Mouse (Mus musculus) ES-E14 (cell line): ENCODE data around the gene Tab2. TPM values are rescaled to one million over a fixed set of nuclear protein-coding genes. Genes with fewer than 3 reads are reported as not detected.

Experiments
- DNase-seq: peaks from one replicate; pipeline ENCODE4 v3.0.0-alpha.2; 2013; ENCODE audit warnings: low read depth, low spot score
- H3K27ac ChIP-seq: 2 replicates; pipeline ENCODE4 v1.5.1; 2012; ENCODE audit warnings: low read depth, mild to moderate bottlenecking, low read length, moderate library complexity, mixed read lengths; ENCODE audit not compliant: poor library complexity, insufficient read depth, severe bottlenecking
- H3K36me3 ChIP-seq: 2 replicates; pipeline ENCODE4 v1.6.1; 2012; ENCODE audit warnings: mild to moderate bottlenecking, low read length, moderate library complexity, mixed read lengths; ENCODE audit not compliant: control insufficient read depth, poor library complexity, insufficient read depth, severe bottlenecking
- H3K4me1 ChIP-seq, 2 experiments: fragments of 150-350 bp in 1 of 2; sonication (generic) in 1 of 2; 2 replicates each; pipeline ENCODE4 v1.6.1; 2012; ENCODE audit warnings: low read length in 2 of 2, mild to moderate bottlenecking in 1 of 2, mixed read lengths in 1 of 2; ENCODE audit not compliant: control insufficient read depth in 2 of 2, insufficient read depth in 2 of 2, poor library complexity in 1 of 2
- H3K4me3 ChIP-seq, 2 experiments: fragments of 150-350 bp in 1 of 2; sonication (generic) in 1 of 2; 2 replicates each; pipeline ENCODE4 v1.5.1; 2012; ENCODE audit warnings: low read length in 2 of 2, low read depth in 1 of 2, mild to moderate bottlenecking in 1 of 2, mixed read lengths in 1 of 2; ENCODE audit not compliant: insufficient read depth in 1 of 2, poor library complexity in 1 of 2, severe bottlenecking in 1 of 2
- H3K9ac ChIP-seq: 2 replicates; pipeline ENCODE4 v1.6.1; 2012; ENCODE audit warnings: low read depth, mild to moderate bottlenecking, low read length, mixed read lengths; ENCODE audit not compliant: poor library complexity, insufficient read depth, severe bottlenecking
- H3K9me3 ChIP-seq: fragments of 150-350 bp; sonication (generic); 2 replicates; pipeline ENCODE4 v1.6.1; 2012; ENCODE audit warnings: low read depth, mild to moderate bottlenecking, low read length; ENCODE audit not compliant: control insufficient read depth, insufficient read depth
- CHD2 ChIP-seq: IDR thresholded peaks from 2 replicates; pipeline ENCODE4 v1.6.1; 2014; ENCODE audit warnings: mild to moderate bottlenecking, low read depth, low read length, inconsistent platforms
- HCFC1 ChIP-seq: IDR thresholded peaks from 2 replicates; pipeline ENCODE4 v1.6.1; 2012; ENCODE audit warnings: low read length, inconsistent platforms, borderline replicate concordance; ENCODE audit not compliant: insufficient read depth
- MAFK ChIP-seq: IDR thresholded peaks from 2 replicates; pipeline ENCODE4 v1.6.1; 2014; ENCODE audit warnings: mild to moderate bottlenecking, low read depth, low read length, inconsistent platforms; ENCODE audit not compliant: insufficient read depth
- ZC3H11A ChIP-seq: IDR thresholded peaks from 2 replicates; pipeline ENCODE4 v1.6.1; 2012; ENCODE audit warnings: low read depth, mild to moderate bottlenecking, inconsistent platforms, low read length, borderline replicate concordance
- ZNF384 ChIP-seq: IDR thresholded peaks from 2 replicates; pipeline ENCODE4 v1.6.1; 2012; ENCODE audit warnings: low read depth, low read length, inconsistent platforms
- in situ Hi-C, 2 experiments: fragments of 600-800 bp; cut with MboI; formaldehyde crosslinking; loops; one replicate each; pipeline ENCODE4 v1.15.1; 2025; ENCODE audit warnings: low sequenced_read_pairs in 2 of 2, inconsistent platforms in 1 of 2; ENCODE audit not compliant: unreplicated experiment in 2 of 2
- total RNA-seq: library from RNA; depleted of rRNA; stranded (reverse); fragments of 300-350 nt; gene quantifications from 2 replicates; pipeline ENCODE4 v1.2.3, GENCODE M21; 2012

The Tab2 gene
- total RNA-seq, 1 experiment: 47.0 TPM

DNA sequence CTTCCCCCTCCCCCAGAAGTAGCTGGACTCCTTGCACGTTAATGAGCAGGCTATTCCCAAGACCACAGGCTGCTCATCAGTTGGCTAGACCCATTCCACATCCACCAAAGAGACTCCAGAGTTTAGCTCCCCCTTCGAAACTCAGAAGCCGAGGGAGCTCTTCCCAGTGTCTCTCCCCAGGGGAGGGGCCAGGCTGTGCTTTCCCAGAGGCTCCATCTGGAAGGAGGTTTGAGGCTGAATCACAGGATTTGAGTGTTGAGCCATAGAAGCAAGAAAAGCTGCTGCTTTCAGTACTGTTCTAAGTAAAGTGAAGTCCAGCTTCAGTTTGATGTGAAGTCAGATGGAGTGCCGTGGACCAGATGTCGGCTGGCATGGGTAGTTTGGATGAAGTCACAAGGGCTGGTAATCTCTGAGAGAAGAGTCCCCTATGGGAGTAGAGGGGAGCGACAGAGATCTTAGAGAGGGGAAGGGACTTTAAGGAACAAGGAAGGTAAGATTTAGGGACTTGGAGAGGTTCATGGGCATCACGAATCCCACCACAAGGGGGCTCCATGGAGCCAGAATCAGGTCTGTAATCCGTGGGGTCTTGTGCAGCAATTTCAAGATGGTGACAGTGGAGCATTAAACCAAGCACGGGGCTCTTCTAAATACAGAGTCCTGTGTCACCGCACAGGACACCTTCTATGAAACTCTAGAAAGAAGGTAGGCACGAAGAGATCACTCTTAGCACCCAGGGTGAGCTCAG is 85.3 kb downstream of the Tab2 start:
- TF ChIP-seq MAFK (no peak), ZC3H11A (peak; percentile 85)
- in situ Hi-C loops: no loop called here
- H3K9ac ChIP-seq: no peak overlapping the region
- H3K4me1 ChIP-seq: peaks cover 0 to 10% of the 10 kb centered on the region in 2 experiments; a peak in 1 of 4 replicates
- no peaks in the 10 kb centered on the region for H3K36me3 ChIP-seq
- no peaks in the 10 kb centered on the region for H3K9me3 ChIP-seq
- H3K27ac ChIP-seq: no peak overlapping the region
- H3K4me3 ChIP-seq: no peak overlapping the region
- DNase-seq: peak; percentile 67

- in situ Hi-C loops: no loop called here
- peaks cover 0 to 11% of the 10 kb centered on the region in 2 experiments; a peak in 1 of 4 replicates for H3K4me1 ChIP-seq
These were observed 86.3 kb downstream of the Tab2 start for GRCm38 (mm10) chr10:7869746-7870145.

DNA sequence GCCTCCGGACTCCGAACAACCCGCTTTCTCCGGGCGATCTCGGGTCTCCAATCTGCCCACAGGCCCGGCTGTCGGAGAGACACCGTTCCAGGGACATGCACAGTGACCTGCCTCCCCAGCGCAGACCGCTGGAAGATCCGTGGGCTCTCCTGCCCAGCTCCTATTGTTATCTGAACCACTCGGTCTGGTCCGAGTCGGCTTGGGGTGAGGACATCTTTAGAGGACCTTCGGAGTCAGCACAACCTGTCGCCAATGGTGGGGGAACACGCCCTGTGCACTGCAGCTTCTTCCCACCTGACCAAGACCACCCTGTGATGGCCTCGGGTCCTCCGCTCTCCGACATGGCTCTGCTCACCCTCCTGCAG is 88.4 kb downstream of the Tab2 start:
- no peaks in the 10 kb centered on the region for H3K36me3 ChIP-seq
- in situ Hi-C loops: no loop called here
- H3K4me1 ChIP-seq: peaks cover 0 to 11% of the 10 kb centered on the region in 2 experiments; a peak in 1 of 4 replicates
- no peaks in the 10 kb centered on the region for H3K9me3 ChIP-seq
- no peak for TF ChIP-seq CHD2
- TF ChIP-seq ZC3H11A: no peak
- H3K9ac ChIP-seq: peak overlapping the region; percentile 45
- no peak overlapping the region for H3K27ac ChIP-seq
- peak overlapping the region; percentile 63 to 66 for H3K4me3 ChIP-seq
- no peak for DNase-seq

More at GRCm38 (mm10) chr10:7869746-7870145, 86.3 kb downstream of the Tab2 start:
- H3K36me3 ChIP-seq: no peaks in the 10 kb centered on the region
- TF ChIP-seq MAFK (no peak), HCFC1 (no peak), ZNF384 (no peak), ZC3H11A (no peak), CHD2 (no peak)
- no peak overlapping the region for H3K4me3 ChIP-seq
- no peaks in the 10 kb centered on the region for H3K9me3 ChIP-seq
- no peak overlapping the region for H3K9ac ChIP-seq
- no peak for DNase-seq
- H3K27ac ChIP-seq: no peak overlapping the region

DNA sequence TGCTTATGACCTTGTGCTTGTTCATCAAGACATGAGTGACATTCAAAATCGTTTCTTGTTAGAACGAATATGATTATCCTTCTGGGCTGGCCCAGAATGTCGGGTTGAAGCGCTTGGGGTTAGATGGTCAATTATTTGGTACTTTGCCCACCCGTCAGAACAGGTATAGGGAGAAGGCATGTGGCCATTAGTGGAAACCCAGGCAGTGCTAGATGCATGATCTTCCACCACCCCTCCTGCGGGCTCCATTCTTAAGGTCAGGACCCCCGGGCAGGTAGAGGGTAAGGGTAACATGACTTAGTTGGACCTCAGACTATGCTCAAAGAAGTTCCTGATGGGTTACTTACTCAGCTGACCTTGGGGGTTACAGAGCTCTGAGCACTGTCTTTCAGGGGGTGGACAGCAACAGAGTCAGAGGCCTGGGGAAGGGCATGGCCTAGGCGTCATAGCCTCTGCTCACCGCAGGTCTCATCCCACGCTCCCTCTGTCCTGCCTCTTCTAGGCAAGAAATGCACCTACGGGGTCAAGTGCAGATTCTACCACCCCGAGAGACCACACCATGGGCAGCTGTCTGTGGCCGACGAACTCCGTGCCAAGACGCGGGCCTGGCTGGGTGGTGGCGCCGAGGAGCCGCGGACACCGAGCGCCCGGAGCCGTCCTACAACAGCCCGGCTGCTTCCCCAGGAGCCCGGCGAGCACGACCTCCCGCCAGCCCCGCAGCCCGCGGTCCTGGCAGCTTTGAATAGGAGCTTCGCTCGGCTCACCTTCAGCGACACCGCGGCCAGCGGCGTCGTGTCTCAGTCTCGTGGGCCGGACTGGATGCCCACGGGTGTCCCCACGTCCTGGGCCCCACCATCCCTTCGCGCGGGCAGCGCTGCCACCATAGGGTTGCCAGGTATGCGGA is 89.0 kb downstream of the Tab2 start:
- Histone ChIP-seq H3K4me1 (peaks cover 0 to 11% of the 10 kb centered on the region in 2 experiments; a peak in 1 of 4 replicates), H3K36me3 (no peaks in the 10 kb centered on the region), H3K9me3 (no peaks in the 10 kb centered on the region), H3K9ac (peak overlapping the region; percentile 45), H3K27ac (no peak overlapping the region), H3K4me3 (peak overlapping the region; percentile 63 to 66)
- TF ChIP-seq HCFC1 (no peak), ZNF384 (no peak), ZC3H11A (no peak), CHD2 (no peak), MAFK (no peak)
- in situ Hi-C loops: no loop called here
- DNase-seq: no peak

GRCm38 (mm10) chr10:7864806-7865205 is 91.2 kb downstream of the Tab2 start:
- no peak for TF ChIP-seq CHD2
- no peak for TF ChIP-seq MAFK
- TF ChIP-seq ZC3H11A: no peak
- TF ChIP-seq HCFC1: no peak
- TF ChIP-seq ZNF384: no peak
- in situ Hi-C loops: no loop called here
- H3K4me3 ChIP-seq: no peak overlapping the region
- H3K9ac ChIP-seq: no peak overlapping the region
- no peak overlapping the region for H3K27ac ChIP-seq
- DNase-seq: no peak
- H3K36me3 ChIP-seq: no peaks in the 10 kb centered on the region
- H3K4me1 ChIP-seq: peaks cover 0 to 10% of the 10 kb centered on the region in 2 experiments; a peak in 1 of 4 replicates
- H3K9me3 ChIP-seq: no peaks in the 10 kb centered on the region
